13 mouse cellular contexts compared by ENCODE assay signal in the genomic region with DNA sequence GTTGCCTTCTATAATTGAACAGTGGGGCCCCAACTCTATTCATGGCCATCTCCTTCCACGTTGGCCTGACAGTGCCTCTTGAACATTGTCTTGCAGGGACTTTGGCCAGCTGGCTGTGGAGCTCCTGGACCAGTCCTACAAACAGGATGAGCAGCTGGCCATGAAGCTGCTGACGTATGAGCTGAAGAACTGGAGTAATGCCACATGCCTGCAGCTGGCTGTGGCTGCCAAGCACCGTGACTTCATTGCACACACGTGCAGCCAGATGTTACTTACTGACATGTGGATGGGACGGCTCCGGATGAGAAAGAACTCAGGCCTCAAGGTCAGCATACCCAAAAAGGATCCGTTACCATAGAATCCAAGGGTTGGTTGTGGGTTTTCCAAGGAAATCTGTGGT.
DNase-seq lines count a peak whose midpoint lies in the region; ATAC-seq and TF ChIP-seq lines count a peak whose summit lies in the region.
"Had no signal": no experiment of that assay in that cellular context is flagged by ENCODE, and none has a peak within 500 bp of the region (broad histone marks: within the 10 kb centered on the region; RNA-seq: fewer than 3 reads in every experiment).

No protein-coding gene starts in this region.

- no peaks in the 10 kb centered on the region for H3K9me3 ChIP-seq in embryonic facial prominence, embryonic 15.5 days (replicated peaks)
- H3K9me3 ChIP-seq in lung, postnatal 0 days (ENCODE audit: low read length), result no peaks in the 10 kb centered on the region
- H3K9me3 ChIP-seq in hindbrain, embryonic 14.5 days (ENCODE audit: control insufficient read depth, low read length), result no peaks in the 10 kb centered on the region
- H3K9me3 ChIP-seq: forebrain, embryonic 15.5 days; hindbrain, embryonic 15.5 days; liver, embryonic 12.5 days had no signal

- TF ChIP-seq EP300 in lung, postnatal 0 days (IDR thresholded peaks at IDR 0.05), result no peak

- H3K27me3 ChIP-seq in embryonic facial prominence, embryonic 15.5 days, result no peaks in the 10 kb centered on the region
- H3K27me3 ChIP-seq in lung, postnatal 0 days (replicated peaks; ENCODE audit: insufficient read depth, low read length), result no peaks in the 10 kb centered on the region
- no peaks in the 10 kb centered on the region for H3K27me3 ChIP-seq in hindbrain, embryonic 14.5 days (ENCODE audit: control insufficient read depth, insufficient read depth, low read length)
- H3K27me3 ChIP-seq: forebrain, embryonic 15.5 days; hindbrain, embryonic 15.5 days; liver, embryonic 12.5 days had no signal

- 69% methylated on average over 7 of the region's 7 CpGs for WGBS in embryonic facial prominence, embryonic 15.5 days
- 54% methylated on average over 7 of the region's 7 CpGs for WGBS in lung, postnatal 0 days
- 90% methylated on average over 7 of the region's 7 CpGs for WGBS in hindbrain, embryonic 14.5 days

- no peak overlapping the region for H3K9ac ChIP-seq in embryonic facial prominence, embryonic 15.5 days
- H3K9ac ChIP-seq in lung, postnatal 0 days (replicated peaks; ENCODE audit: low read depth), result no peak overlapping the region
- H3K9ac ChIP-seq in hindbrain, embryonic 14.5 days, result no peak overlapping the region
- H3K9ac ChIP-seq: forebrain, embryonic 15.5 days; hindbrain, embryonic 15.5 days; liver, embryonic 12.5 days had no signal

- DNase-seq in 3T3-L1 (ENCODE audit: low read depth, low spot score), result peak; percentile 22
- DNase-seq in heart, adult 9 months (ENCODE audit: low spot score in 2 of 2), result peak; percentile 71 to 78
- peak; percentile 44 for DNase-seq in lung, postnatal 0 days (ENCODE audit: low spot score)
- DNase-seq in ovary, postnatal 10 days (ENCODE audit: low spot score), result no peak
- no peak for DNase-seq in hindbrain, embryonic 14.5 days (ENCODE audit: low spot score)
- DNase-seq: cerebellum, adult 18-20 months; right cerebral cortex, adult 18-20 months had no signal

- peaks cover 8% of the 10 kb centered on the region for H3K4me1 ChIP-seq in embryonic facial prominence, embryonic 15.5 days
- no peaks in the 10 kb centered on the region for H3K4me1 ChIP-seq in lung, postnatal 0 days (ENCODE audit: insufficient read depth, low read depth, low read length)
- H3K4me1 ChIP-seq in hindbrain, embryonic 14.5 days (replicated peaks; ENCODE audit: control insufficient read depth, insufficient read depth, low read length), result peaks cover 9% of the 10 kb centered on the region; the same call in 1 of the 2 replicates
- H3K4me1 ChIP-seq: liver, embryonic 12.5 days had no signal

- no peak overlapping the region for H3K27ac ChIP-seq in embryonic facial prominence, embryonic 15.5 days (replicated peaks)
- H3K27ac ChIP-seq in lung, postnatal 0 days (ENCODE audit: low read length), result no peak overlapping the region
- H3K27ac ChIP-seq in hindbrain, embryonic 14.5 days, result no peak overlapping the region
- H3K27ac ChIP-seq: forebrain, embryonic 15.5 days; hindbrain, embryonic 15.5 days; liver, embryonic 12.5 days had no signal

- H3K36me3 ChIP-seq in embryonic facial prominence, embryonic 15.5 days, result no peaks in the 10 kb centered on the region
- no peaks in the 10 kb centered on the region for H3K36me3 ChIP-seq in lung, postnatal 0 days (ENCODE audit: insufficient read depth, low read length)
- H3K36me3 ChIP-seq in hindbrain, embryonic 14.5 days (replicated peaks; ENCODE audit: control insufficient read depth, insufficient read depth), result peaks cover 10% of the 10 kb centered on the region; the same call in 1 of the 2 replicates
- H3K36me3 ChIP-seq: forebrain, embryonic 15.5 days; liver, embryonic 12.5 days had no signal

- peak; percentile 63; the same call in 1 of the 2 replicates for ATAC-seq in embryonic facial prominence, embryonic 15.5 days (ENCODE audit: insufficient number of reproducible peaks, low FRiP score, low TSS enrichment, low read depth)
- ATAC-seq in lung, postnatal 0 days, result peak; percentile 61
- no peak for ATAC-seq in megakaryocyte progenitor cell, adult 5-6 weeks (replicated peaks; ENCODE audit: poor library complexity)
- no peak for ATAC-seq in hindbrain, embryonic 14.5 days (ENCODE audit: low FRiP score)
- ATAC-seq: activated CD4-positive, CD25-positive, alpha-beta regulatory T cell, adult 4 months; forebrain, embryonic 15.5 days; liver, embryonic 12.5 days had no signal

- no peak overlapping the region for H3K4me2 ChIP-seq in embryonic facial prominence, embryonic 15.5 days (replicated peaks)
- H3K4me2 ChIP-seq in lung, postnatal 0 days (replicated peaks; ENCODE audit: low read depth, low read length), result no peak overlapping the region
- no peak overlapping the region for H3K4me2 ChIP-seq in hindbrain, embryonic 14.5 days (replicated peaks)
- H3K4me2 ChIP-seq: forebrain, embryonic 15.5 days; hindbrain, embryonic 15.5 days; liver, embryonic 12.5 days had no signal

- no peak for TF ChIP-seq CTCF in lung, postnatal 0 days (IDR thresholded peaks at IDR 0.05)

- H3K4me3 ChIP-seq in embryonic facial prominence, embryonic 15.5 days (replicated peaks), result no peak overlapping the region
- no peak overlapping the region for H3K4me3 ChIP-seq in lung, postnatal 0 days (ENCODE audit: low read depth, low read length)
- H3K4me3 ChIP-seq in hindbrain, embryonic 14.5 days (replicated peaks; ENCODE audit: low read length), result no peak overlapping the region
- H3K4me3 ChIP-seq: forebrain, embryonic 15.5 days; hindbrain, embryonic 15.5 days; liver, embryonic 12.5 days had no signal

Comparison
In these comparisons a context has a peak if more than half of its experiments do, and no peak if none do; other contexts are left out.
1. DNase-seq: peak in 3T3-L1 (single experiment), heart, adult 9 months (2 of 2) and lung, postnatal 0 days (single experiment); none in ovary, postnatal 10 days (single experiment) and hindbrain, embryonic 14.5 days (single experiment).
2. ATAC-seq: peak in embryonic facial prominence, embryonic 15.5 days (single experiment) and lung, postnatal 0 days (single experiment); none in megakaryocyte progenitor cell, adult 5-6 weeks (single experiment) and hindbrain, embryonic 14.5 days (single experiment).